Mouse (Mus musculus) CH12.LX (cell line): Measurements from ENCODE around the gene Ttc17.
"Not testable (repeated sequence)": the region's sequence is repeated elsewhere in the genome, so short reads cannot be mapped to it uniquely, and the experiment has no call there.

ENCODE experiments used
- CTCF ChIP-seq, 2 experiments: IDR thresholded peaks in 1 of 2; conservative IDR thresholded peaks in 1 of 2; 2 replicates each; pipeline ENCODE4 v1.5.1; 2011 to 2012; ENCODE audit warnings: low read depth in 2 of 2, low read length in 2 of 2, improper control_type of control experiment in 1 of 2, inconsistent platforms in 1 of 2, mild to moderate bottlenecking in 1 of 2, moderate library complexity in 1 of 2
- GABPA ChIP-seq: IDR thresholded peaks from 2 replicates; pipeline ENCODE4 v1.6.1; 2012; ENCODE audit warnings: low read depth, low read length, improper control_type of control experiment, inconsistent platforms; ENCODE audit not compliant: insufficient replicate concordance
- HCFC1 ChIP-seq: IDR thresholded peaks from 2 replicates; pipeline ENCODE4 v1.6.1; 2012; ENCODE audit warnings: low read depth, mild to moderate bottlenecking, inconsistent platforms, low read length, improper control_type of control experiment
- MAFK ChIP-seq: IDR thresholded peaks from 2 replicates; pipeline ENCODE4 v1.6.1; 2011; ENCODE audit warnings: low read length, improper control_type of control experiment; ENCODE audit not compliant: insufficient replicate concordance
- POLR2A ChIP-seq: IDR thresholded peaks from 2 replicates; pipeline ENCODE4 v1.6.1; 2011; ENCODE audit warnings: low read depth, mild to moderate bottlenecking, improper control_type of control experiment, low read length

GRCm38 (mm10) chr2:94384483-94384882, 22.0 kb downstream of the Ttc17 start:
- TF ChIP-seq POLR2A; CTCF (conservative IDR thresholded peaks at IDR 0.05 in 1 of 2, IDR thresholded peaks at IDR 0.05 in 1 of 2; ENCODE audit: low read depth in 2 of 2, low read length in 2 of 2); MAFK; GABPA; HCFC1: not testable (repeated sequence)
